Mouse (Mus musculus) myocyte (in vitro differentiated cells): ENCODE data around the gene Stambpl1.

ENCODE experiments used
- MAX ChIP-seq: IDR thresholded peaks from one replicate; pipeline ENCODE4 v1.6.1; 2011; ENCODE audit warnings: low read depth, mild to moderate bottlenecking, control low read depth
- MYOD1 ChIP-seq, 3 experiments: IDR thresholded peaks; one replicate each; pipeline ENCODE4 v1.6.1; 2011; ENCODE audit warnings: control low read depth in 2 of 3, low read depth in 2 of 3, mild to moderate bottlenecking in 2 of 3, moderate library complexity in 1 of 3; ENCODE audit not compliant: insufficient read length in 2 of 3, control insufficient read depth in 1 of 3
- POLR2A ChIP-seq: IDR thresholded peaks from one replicate; pipeline ENCODE4 v1.6.1; 2011; ENCODE audit warnings: low read depth, mild to moderate bottlenecking, control low read depth, moderate library complexity; ENCODE audit not compliant: insufficient read length
- REST ChIP-seq: IDR thresholded peaks from one replicate; pipeline ENCODE4 v1.6.1; 2011; ENCODE audit warnings: mild to moderate bottlenecking, control low read depth, moderate library complexity; ENCODE audit not compliant: insufficient read depth, insufficient read length
- SRF ChIP-seq: IDR thresholded peaks from one replicate; pipeline ENCODE4 v1.6.1; 2011; ENCODE audit warnings: low read depth; ENCODE audit not compliant: control insufficient read depth, insufficient read length
- TCF12 ChIP-seq: IDR thresholded peaks from one replicate; pipeline ENCODE4 v1.6.1; 2011; ENCODE audit warnings: mild to moderate bottlenecking, control low read depth; ENCODE audit not compliant: poor library complexity, insufficient read depth, severe bottlenecking
- TCF3 ChIP-seq: IDR thresholded peaks from one replicate; pipeline ENCODE4 v1.6.1; 2011; ENCODE audit warnings: low read depth, control low read depth; ENCODE audit not compliant: insufficient read length
- USF1 ChIP-seq: IDR thresholded peaks from one replicate; pipeline ENCODE4 v1.6.1; 2011; ENCODE audit warnings: low read depth, mild to moderate bottlenecking, control low read depth, moderate library complexity

- TF ChIP-seq POLR2A, result no peak
- no peak for TF ChIP-seq TCF12
- no peak for TF ChIP-seq SRF
- TF ChIP-seq TCF3, result no peak
- no peak for TF ChIP-seq MYOD1 (IDR thresholded peaks at IDR 0.05; ENCODE audit: control insufficient read depth in 1 of 3, insufficient read length in 2 of 3, low read depth in 2 of 3)
- TF ChIP-seq MAX, result no peak
- TF ChIP-seq USF1, result no peak
- TF ChIP-seq REST, result no peak
Observed at GRCm38 (mm10) chr19:34250621-34251020, 58.6 kb downstream of the Stambpl1 start.
